Mouse (Mus musculus): ENCODE results near the gene Foxred1. TPM values are rescaled to one million over a fixed set of nuclear protein-coding genes. Genes with fewer than 3 reads are reported as not detected.

Gene Foxred1
- total RNA-seq, 2 experiments from 2014 or later = 82.4 to 91.3 TPM

DNA sequence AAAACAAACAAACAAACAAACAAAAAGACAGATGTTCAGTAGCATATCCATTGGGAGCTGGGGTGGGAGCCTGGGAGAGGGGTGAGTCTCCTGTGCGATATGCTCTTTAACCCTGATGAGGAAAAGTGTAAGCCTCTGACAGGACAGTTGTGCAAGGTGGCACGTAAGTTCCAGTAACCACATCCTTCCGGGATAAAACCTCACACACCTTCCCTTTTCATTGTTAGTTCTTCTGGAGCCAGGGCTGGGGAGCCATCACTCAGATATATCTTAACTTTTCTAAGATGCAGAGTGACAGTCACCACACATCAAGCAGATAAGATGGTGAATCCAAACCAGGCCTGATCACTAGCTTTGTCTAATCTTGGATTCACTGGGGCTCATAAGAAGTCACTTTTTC is 16.8 kb downstream of the Foxred1 start:
- no peak for DNase-seq
- intact Hi-C loops (cut with DNase I) = no loop called here

GRCm38 (mm10) chr9:35192983-35193542 is 17.8 kb downstream of the Foxred1 start:
- intact Hi-C loops (cut with DNase I) = no loop called here
- no peak for DNase-seq

DNA sequence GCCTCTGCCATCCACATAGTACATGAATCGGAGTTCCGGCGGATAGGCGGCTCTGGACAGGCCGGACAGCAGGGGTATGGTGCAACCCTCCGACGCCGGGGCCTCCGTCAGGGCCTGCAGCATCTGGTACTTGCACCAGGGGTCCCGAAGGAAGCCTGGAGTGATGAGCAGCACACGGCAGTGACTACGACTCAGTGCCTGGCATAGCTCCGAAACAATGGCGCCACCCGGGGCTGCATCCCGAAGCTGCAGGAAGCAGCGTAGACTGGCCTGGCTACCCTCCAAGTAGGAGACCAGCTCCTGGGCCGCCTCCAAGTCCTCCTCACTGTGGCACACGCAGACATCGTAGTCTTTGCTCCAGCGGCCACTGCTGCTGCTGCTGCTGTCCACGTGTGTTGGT is 22.2 kb downstream of the Foxred1 start:
- DNase-seq = peak; percentile 37 to 57
- intact Hi-C loops (cut with DNase I) = no loop called here

GRCm38 (mm10) chr9:35187351-35187903 is 23.4 kb downstream of the Foxred1 start:
- DNase-seq = no peak
- intact Hi-C loops (cut with DNase I) = no loop called here

DNA sequence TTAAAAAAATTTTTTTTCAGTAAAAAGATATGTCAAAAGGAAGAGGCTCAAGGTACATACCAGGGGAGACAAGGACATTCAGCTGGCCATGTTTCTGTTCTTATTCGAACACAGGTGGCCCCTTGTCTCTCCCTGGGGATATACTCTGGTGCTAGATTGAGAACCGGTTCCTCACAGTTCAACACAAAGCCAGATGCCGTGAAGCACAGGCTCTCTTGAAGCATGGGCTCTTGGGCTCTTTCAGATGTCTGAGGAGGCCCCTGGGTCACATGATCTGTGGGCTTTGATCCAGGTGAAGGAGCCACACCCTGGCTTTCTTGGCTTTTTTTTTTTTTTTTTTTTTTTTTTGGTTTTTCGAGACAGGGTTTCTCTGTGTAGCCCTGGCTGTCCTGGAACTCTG is 24.4 kb downstream of the Foxred1 start:
- DNase-seq = no peak
- intact Hi-C loops (cut with DNase I) = no loop called here

DNA sequence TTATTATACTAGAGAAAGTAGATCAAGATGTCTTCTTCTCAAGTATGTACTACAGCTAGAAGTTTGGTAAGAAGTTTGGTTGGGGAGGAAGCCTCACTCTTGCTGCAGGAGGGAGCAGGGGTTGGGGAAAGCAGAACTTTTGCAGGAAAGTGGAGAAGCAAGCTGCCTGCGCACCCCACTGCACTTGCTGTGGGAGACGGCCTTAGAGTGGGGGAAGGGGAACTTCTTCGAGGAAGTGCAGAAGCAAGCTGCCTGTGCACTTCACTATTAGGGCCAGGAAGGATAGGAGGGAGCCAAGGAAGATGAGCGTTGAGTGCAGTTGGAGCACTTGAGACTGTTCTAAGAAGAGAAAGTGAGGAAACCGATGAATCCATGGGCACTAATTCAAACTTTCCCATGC is 27.5 kb downstream of the Foxred1 start:
- intact Hi-C loops (cut with DNase I) = no loop called here
- no peak for DNase-seq

DNA sequence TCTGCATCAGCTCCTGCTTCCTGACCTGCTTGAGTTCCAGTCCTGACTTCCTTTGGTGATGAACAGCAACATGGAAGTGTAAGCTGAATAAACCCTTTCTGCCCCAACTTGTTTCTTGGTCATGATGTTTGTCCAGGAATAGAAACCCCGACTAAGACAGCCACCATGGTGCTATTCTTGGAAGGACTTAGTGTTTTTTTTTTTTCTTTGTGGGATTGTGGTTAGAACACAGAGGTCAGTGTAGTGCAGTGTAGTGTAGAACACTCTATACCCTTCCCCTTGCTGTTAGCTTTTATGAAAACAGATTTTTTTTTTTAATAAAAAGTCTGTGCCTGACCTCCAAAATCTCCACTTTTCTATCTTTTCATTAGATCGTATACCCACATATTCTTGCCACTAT is 28.0 kb downstream of the Foxred1 start:
- no peak for DNase-seq
- intact Hi-C loops (cut with DNase I) = no loop called here

DNA sequence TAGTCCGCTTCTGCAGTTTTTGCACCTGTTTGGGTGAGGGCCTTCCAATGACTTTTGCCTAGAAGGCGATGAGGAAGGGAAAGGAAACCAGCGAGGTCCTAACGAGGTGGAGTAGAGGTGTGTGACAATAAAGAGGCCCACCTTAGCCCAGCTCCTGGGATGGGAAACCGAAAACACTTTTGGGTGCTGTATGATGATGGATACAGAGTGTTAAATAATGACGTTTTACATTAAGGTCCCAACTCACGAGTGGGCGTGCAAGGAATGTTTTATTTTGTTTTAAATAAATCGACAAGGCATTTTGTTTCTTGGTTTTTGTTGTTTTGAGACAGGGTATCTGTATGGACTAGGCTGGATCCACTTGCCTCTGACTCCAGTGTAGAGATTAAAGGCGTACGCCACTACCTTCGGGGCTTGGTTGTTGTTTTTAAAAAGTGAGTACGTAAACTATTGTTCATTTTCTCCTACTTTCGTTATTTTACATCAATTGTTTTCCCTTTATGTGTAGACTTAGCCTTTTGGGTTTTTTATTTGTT is 34.7 kb downstream of the Foxred1 start:
- DNase-seq = no peak
- intact Hi-C loops (cut with DNase I) = no loop called here

- intact Hi-C loops (cut with DNase I) = no loop called here
- peak; percentile 95 to 96 for DNase-seq
Observed at GRCm38 (mm10) chr9:35175251-35176123, 35.4 kb downstream of the Foxred1 start, which contains the start of gene Dcps. Dcps (minus strand) TSS chr9:35176061.

GRCm38 (mm10) chr9:35173331-35173730 is 37.5 kb downstream of the Foxred1 start:
- no peak for DNase-seq
- intact Hi-C loops (cut with DNase I) = no loop called here

- intact Hi-C loops (cut with DNase I) = no loop called here
- no peak for DNase-seq
Observed at GRCm38 (mm10) chr9:35170071-35170470, 40.8 kb downstream of the Foxred1 start.

DNA sequence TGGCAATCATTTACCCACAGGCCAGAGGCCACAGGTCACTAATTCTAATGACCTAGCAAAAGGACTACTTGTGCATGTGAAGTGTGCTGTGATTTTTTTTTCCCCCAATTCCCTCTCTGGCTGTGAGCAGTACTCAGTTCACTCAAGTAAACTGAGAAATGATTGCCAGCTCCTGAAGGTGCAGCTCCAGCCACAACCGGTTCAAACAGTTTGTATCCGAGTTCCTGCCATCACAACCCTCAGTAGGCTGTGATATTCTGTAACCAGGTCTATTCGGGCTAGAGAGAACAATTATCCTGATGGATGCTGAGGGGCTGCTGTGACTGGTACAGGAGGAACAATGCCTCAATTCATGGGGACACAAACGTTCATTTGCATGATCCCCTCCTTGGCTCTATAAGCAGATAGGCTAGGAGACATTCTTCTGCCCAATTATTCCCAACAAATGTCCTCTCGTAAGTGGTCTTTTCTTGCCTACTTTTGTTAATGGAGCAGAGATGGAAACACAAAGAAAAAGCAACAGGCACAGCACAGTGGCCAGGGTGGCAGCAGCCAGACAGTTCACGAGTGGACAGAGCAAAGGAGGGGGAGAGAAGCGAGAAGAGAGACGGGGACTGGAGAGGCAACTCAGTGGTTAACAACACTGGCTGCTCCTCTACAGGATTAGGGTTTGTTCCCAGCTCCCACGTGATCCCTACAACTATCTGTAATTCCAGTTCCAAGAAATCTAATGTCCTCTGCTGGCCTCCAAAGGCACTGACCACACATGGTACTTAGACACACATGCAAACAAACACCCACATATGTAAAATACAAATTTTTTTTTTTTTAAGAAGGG is 43.8 kb downstream of the Foxred1 start:
- DNase-seq = peak in 1 of 2 experiments; percentile 26
- intact Hi-C loops (cut with DNase I) = loop anchor here (1.0 to 10.0 kb wide), 5 partner anchors 50 to 668 kb away; no protein-coding TSS in a partner anchor

DNA sequence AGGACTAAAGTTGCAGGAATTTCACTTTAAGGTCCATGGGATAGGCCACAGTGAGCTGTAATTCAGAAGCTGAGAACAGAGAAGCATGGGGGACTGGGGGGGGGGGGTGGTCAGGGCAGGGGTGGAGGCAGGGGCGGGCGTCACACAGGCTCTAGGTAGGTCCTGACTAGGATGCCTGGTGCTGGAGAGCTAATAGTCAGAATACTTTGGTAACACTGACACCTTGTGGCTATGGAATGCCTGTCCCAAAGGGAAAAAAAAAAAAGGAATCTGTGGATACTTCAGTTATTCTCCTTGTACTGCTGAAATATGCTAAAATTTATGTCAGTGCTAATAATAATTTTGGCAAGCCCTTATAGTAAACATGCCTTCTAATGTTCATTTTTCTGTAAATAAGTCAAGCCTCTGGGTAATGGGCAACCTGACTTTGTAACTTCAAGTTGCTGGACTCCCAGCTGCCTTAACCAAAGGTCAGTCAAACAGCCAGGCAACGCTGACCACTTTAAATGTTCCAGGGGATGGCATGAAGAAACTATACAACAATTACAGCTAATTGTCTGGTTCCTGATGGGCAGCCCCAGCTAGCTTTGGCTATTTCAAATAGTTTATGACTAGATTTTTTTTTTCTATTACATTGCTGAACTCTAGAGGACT is 44.6 kb downstream of the Foxred1 start:
- DNase-seq = peak; percentile 42 to 68
- intact Hi-C loops (cut with DNase I) = loop anchor here (1.0 to 10.0 kb wide), 5 partner anchors 49 to 667 kb away; no protein-coding TSS in a partner anchor

DNA sequence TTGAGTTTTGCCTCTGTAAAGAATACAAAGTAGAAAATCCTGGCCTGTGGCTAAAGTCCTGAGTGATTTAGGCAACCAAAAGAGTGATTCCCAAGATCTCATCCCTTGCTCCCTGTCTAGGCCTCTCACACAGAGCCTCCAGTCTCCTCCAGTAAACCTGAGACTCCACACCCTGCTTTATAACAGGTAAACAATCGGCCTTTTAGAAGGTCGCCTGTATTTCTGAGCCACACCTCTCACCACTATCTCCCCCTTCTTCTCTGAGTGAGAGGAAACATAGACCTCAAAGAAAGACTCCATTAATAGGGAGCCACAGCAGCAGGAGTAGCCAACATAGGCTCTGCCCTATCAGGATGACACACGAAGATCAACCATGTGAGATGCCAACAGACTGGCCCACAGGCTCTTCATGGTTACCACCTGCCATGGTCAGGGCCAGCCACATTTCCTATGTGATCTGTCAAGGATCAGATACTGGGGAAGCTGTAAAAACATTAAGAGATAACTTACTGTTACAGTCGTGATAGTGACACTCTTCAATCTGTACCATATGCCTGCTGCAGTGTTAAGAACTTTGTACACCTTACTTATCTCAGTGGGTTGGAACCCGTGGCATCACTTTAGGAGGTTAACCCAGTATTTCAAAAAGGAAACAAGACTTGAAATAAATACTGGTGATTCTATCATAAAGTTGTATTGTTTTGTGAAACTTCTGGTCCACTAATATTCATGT is 46.5 kb downstream of the Foxred1 start:
- intact Hi-C loops (cut with DNase I) = loop anchor here (10.0 kb wide), 2 partner anchors 310 to 410 kb away; no protein-coding TSS in a partner anchor
- no peak for DNase-seq

DNA sequence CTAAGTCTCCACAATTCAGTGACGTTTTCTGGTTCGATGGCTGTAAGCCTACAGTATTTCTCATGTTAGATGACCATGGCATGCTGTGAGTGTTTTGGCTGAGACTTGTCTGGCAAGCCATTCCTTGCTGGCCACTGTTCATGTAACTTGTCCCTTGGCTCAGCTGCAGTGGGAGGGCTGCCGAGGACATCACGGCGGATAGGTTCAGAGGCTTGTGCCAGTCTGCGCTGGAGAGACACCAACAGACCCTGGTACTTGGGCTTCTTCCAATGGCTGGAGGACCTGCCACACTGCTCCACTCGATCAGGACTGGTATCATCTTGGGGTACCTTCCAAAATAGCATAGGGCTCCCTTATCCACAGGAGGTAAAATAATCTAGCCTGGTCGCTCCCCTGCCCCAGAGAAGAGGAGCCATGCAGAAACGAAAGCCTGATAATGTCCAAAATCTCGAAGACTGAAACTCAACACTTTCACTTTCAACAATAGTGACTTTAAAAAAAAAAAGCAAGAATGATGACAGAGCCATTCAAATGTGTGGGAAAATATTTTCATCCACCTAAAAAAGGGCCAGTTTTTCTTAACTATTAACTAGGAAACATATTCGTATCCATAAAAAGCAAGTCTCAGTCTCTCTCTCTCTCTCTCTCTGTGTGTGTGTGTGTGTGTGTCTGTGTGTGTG is 47.7 kb downstream of the Foxred1 start:
- peak; percentile 86 to 88 for DNase-seq
- intact Hi-C loops (cut with DNase I) = loop anchor here (10.0 kb wide), 2 partner anchors 308 to 408 kb away; no protein-coding TSS in a partner anchor

DNA sequence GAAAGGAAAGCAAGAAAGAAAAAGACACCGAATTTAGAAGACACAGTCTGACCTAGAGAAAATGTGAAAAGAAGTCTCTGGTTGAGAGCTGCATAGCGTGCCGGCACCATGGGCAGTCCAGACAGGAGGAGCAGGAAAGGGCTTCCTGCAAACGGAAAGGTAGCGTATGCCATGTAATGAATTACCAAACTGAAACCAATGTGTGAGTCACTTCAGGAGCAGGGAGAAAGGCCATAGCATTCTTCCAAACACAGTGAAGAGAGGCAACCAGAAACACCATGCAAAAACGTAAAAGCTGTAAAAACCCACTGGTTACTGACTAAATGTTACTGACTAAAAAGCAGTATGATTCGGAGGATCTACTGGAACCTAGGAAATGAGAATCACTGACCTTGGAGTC is 49.1 kb downstream of the Foxred1 start:
- intact Hi-C loops (cut with DNase I) = loop anchor here (10.0 kb wide), 2 partner anchors 307 to 407 kb away; no protein-coding TSS in a partner anchor
- no peak for DNase-seq

DNA sequence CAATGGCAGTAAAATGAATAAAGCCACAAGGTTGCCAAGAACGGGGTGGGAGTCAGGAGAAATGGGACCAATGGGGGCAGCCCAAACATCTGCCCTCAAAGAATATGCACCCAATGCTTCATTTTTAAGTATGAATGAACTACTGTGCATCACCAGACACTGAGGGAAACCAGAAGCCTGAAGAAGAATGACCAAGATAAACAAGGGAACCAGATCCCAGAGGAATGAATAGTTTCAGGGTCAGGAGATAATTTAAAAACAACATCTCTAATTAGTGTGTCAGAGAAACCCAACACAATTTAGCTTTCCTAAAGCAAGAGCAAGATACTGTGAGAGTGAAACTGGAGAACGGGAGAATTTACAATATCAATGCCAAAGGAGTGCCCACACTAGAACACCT is 50.2 kb downstream of the Foxred1 start:
- intact Hi-C loops (cut with DNase I) = loop anchor here (10.0 kb wide), 2 partner anchors 306 to 406 kb away; no protein-coding TSS in a partner anchor
- DNase-seq = no peak

DNA sequence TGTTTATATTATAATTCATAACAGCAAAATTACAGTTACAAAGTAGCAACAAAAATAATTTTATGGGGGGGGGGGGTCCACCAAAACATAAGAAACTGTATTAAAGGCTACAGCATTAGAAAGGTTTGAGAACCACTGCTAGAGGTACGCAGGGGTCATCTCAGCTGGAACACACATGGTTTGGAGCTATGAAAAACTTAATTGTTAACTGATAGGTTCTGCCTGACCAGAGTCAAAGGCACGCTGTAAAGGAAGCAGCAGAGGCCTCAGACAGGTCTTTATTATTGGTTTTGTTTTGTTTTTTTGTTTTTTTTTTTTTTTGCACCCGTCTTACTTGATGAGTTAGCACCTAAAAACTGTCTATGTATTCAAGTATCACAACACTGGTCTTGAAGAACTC is 52.4 kb downstream of the Foxred1 start:
- DNase-seq = no peak
- intact Hi-C loops (cut with DNase I) = no loop called here
